Mouse (Mus musculus): ENCODE measurements around the gene Ciao2b. TPM values are rescaled to one million over a fixed set of nuclear protein-coding genes. Genes with fewer than 3 reads are reported as not detected.
A peak's percentile ranks its signal among the peaks of the same experiment; 100 is the strongest.

The Ciao2b gene
- total and polyA plus RNA-seq, 2 experiments from 2014 or later, result 61.9 to 108 TPM

DNA sequence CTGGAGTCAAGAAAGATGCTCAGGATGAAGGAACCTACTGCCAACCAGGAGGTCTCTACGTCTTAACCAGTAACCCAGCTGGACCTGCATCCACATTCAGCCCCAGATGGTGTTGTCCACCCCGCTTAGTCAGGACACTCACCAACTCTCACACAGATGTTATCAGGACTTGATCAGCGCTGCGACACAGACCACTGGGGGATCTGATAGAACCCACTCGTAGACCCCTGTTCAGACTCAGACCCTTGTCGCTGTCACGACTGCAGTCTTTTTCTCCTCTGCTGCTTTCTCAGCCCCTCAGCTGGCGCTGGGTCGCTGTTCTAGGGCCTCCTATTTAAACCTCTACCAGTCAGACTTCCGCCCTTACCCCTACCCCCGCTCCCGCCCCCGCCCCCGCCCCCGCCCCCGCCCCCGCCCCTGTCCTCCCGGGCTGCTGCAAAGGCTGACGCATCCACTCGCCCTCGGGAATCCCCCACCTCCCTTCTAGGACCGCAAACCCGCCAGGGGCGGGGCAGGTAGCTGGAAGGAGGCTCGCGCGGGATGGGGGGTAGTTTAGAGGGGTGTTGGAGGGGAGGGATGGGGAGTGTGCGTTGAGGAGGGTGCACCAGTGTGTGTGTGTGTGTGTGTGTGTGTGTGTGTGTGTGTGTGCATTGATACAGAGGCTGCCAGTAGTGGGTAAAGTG is 10.6 kb downstream of the Ciao2b start, which contains the start of gene Rrad:
TSS of gene Rrad (minus strand) at position 347 of the 683 bp plus-strand sequence.
- 1% methylated on average over 19 of the region's 28 CpGs for WGBS
- Histone ChIP-seq H3K36me3 (ENCODE audit: insufficient read depth) (peaks cover 11% of the 10 kb centered on the region), H3K9me3 (ENCODE audit: low read length) (no peaks in the 10 kb centered on the region), H3K9ac (peak within 1 kb of the TSS; percentile 28), H3K27me3 (ENCODE audit: insufficient read depth, low read length) (peaks cover 6% of the 10 kb centered on the region; the same call in 1 of the 2 replicates), H3K27ac (ENCODE audit: low read depth, low read length) (no peak within 1 kb of the TSS), H3K4me1 (ENCODE audit: insufficient read depth) (peaks cover 8% of the 10 kb centered on the region; the same call in 1 of the 2 replicates), H3K4me2 (ENCODE audit: low read depth) (peak within 1 kb of the TSS; percentile 57), H3K4me3 (ENCODE audit: low read depth, low read length) (peak within 1 kb of the TSS; percentile 32)
- DNase-seq, result peak; percentile 29
- TF ChIP-seq CTCF (IDR thresholded peaks at IDR 0.05; ENCODE audit: low read depth), result no peak
- ATAC-seq, result peak; percentile 34

DNA sequence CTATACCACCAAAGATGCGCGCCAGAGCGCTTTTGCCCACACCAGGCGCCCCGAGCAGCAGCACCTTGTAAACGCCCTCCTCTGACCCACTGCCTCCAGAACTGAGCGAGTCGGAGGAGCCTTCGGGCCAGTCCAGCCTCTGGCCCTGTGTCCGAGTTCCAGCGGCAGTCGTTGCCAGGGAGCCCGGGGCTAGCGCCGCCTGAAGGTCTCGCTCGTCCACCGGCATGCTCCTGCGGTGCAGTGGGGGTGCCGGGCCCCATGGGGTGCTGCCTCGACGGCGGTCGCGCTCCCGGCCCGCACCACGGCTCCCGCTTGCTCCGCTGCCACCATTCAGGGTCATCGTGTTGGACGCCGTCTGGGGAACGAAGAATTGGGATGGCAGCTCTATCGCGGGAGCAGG is 11.2 kb downstream of the Ciao2b start:
- Histone ChIP-seq H3K4me2 (ENCODE audit: low read depth) (peak overlapping the region; percentile 57), H3K4me3 (ENCODE audit: low read depth, low read length) (peak overlapping the region; percentile 32), H3K36me3 (ENCODE audit: insufficient read depth) (peaks cover 8% of the 10 kb centered on the region), H3K9me3 (ENCODE audit: low read length) (no peaks in the 10 kb centered on the region), H3K27me3 (ENCODE audit: insufficient read depth, low read length) (peaks cover 6% of the 10 kb centered on the region; the same call in 1 of the 2 replicates), H3K4me1 (ENCODE audit: insufficient read depth) (peaks cover 8% of the 10 kb centered on the region; the same call in 1 of the 2 replicates), H3K27ac (ENCODE audit: low read depth, low read length) (no peak overlapping the region), H3K9ac (peak overlapping the region; percentile 28; the same call in 1 of the 2 replicates)
- 3% methylated on average over 36 of the region's 36 CpGs for WGBS
- DNase-seq (peak; percentile 6), ATAC-seq (peak; percentile 16; the same call in 1 of the 2 replicates)
- TF ChIP-seq CTCF (IDR thresholded peaks at IDR 0.05; ENCODE audit: low read depth), result no peak; the same call in 1 of the 2 replicates

DNA sequence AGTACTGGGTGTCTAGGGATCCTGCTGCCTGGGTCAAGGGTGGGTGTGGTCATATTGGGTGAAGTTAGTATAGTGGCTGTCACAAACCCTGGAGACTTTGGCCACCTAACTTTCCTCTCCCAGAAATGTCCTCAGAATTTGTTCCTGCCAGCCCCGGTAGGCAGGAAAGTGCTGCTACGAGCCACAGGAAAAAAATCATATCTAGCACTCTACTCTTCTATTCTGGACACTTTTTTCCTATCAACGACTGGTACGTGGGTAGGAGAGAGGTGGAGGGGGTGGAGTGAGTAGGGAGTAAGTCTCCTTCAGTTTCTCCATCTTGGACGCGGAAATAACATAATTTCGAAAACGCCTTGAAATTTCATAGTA is 11.7 kb downstream of the Ciao2b start:
- DNase-seq, result no peak
- Histone ChIP-seq H3K9ac (no peak overlapping the region), H3K27ac (ENCODE audit: low read depth, low read length) (no peak overlapping the region), H3K4me2 (ENCODE audit: low read depth) (peak overlapping the region; percentile 57), H3K4me3 (ENCODE audit: low read depth, low read length) (no peak overlapping the region; the same call in 1 of the 2 replicates), H3K4me1 (ENCODE audit: insufficient read depth) (peaks cover 8% of the 10 kb centered on the region; the same call in 1 of the 2 replicates), H3K27me3 (ENCODE audit: insufficient read depth, low read length) (peaks cover 6% of the 10 kb centered on the region; the same call in 1 of the 2 replicates), H3K9me3 (ENCODE audit: low read length) (no peaks in the 10 kb centered on the region), H3K36me3 (ENCODE audit: insufficient read depth) (peaks cover 4% of the 10 kb centered on the region; the same call in 1 of the 2 replicates)
- no peak for ATAC-seq
- WGBS, result 41% methylated on average over 8 of the region's 8 CpGs
- TF ChIP-seq CTCF (IDR thresholded peaks at IDR 0.05; ENCODE audit: low read depth), result no peak

DNA sequence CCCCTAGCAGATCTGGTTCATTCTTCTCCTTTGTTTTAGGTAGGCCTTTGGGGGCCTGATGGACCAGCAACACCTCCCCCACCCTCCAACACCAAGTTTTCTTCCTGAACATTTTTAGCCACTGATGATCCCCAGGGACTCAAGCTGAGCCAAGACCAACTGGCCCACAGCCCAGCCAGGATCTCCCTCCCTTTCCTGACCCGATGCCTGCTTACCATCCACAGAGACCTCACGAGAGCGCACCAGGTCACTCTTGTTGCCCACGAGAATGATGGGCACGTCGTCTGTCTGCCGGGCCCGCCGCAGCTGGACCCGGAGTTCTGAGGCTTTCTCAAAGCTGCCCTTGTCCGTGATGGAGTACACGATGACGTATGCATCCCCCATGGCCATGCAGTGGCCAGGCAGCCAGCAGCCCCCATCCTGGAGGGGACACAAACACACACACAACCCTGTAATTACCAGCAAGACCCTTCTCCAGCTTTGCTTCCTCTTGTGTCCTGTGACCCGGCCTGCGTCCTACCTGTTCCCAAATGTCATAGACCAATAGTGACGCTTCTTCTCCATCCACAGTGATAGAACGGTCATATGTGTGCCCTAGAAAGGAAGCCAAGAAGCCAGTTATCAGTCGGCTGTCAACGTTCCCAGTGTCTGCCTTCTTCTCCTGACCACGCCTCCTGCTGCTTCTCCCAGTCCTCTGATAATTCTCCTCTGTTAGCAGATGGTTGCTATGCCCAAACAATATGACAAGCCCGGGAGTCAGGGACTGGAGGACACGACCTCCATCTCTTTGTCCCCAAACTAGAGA is 12.3 kb downstream of the Ciao2b start:
- no peak for TF ChIP-seq CTCF (IDR thresholded peaks at IDR 0.05; ENCODE audit: low read depth)
- Histone ChIP-seq H3K9ac (no peak overlapping the region), H3K36me3 (ENCODE audit: insufficient read depth) (no peaks in the 10 kb centered on the region), H3K27ac (ENCODE audit: low read depth, low read length) (no peak overlapping the region), H3K9me3 (ENCODE audit: low read length) (no peaks in the 10 kb centered on the region), H3K4me3 (ENCODE audit: low read depth, low read length) (no peak overlapping the region), H3K4me1 (ENCODE audit: insufficient read depth) (peaks cover 8% of the 10 kb centered on the region; the same call in 1 of the 2 replicates), H3K27me3 (ENCODE audit: insufficient read depth, low read length) (peaks cover 6% of the 10 kb centered on the region; the same call in 1 of the 2 replicates), H3K4me2 (ENCODE audit: low read depth) (no peak overlapping the region)
- DNase-seq (no peak), ATAC-seq (no peak)
- WGBS, result 81% methylated on average over 22 of the region's 22 CpGs

DNA sequence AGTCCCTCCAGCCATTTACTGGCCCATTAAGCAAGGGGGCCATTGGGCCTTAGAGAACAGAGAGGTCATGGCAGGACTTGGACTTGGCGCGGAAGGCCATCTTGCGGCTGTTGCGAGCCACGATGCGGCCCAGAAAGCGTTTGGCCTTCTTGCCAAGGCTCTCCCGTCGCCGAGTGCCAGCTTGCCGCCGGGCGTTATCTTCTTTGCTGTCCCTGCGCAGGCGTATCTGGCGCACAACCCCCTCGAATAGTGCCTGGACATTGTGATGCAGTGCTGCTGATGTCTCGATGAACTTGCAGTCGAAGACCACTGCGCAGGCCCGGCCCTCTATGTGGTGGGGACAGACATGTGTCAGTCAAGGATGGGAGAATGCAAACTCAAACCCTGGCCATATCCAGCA is 13.4 kb downstream of the Ciao2b start:
- DNase-seq, result no peak
- Histone ChIP-seq H3K36me3 (ENCODE audit: insufficient read depth) (no peaks in the 10 kb centered on the region), H3K27ac (ENCODE audit: low read depth, low read length) (no peak overlapping the region), H3K9me3 (ENCODE audit: low read length) (no peaks in the 10 kb centered on the region), H3K4me1 (ENCODE audit: insufficient read depth) (peaks cover 8% of the 10 kb centered on the region; the same call in 1 of the 2 replicates), H3K4me2 (ENCODE audit: low read depth) (no peak overlapping the region), H3K9ac (no peak overlapping the region), H3K27me3 (ENCODE audit: insufficient read depth, low read length) (peaks cover 6% of the 10 kb centered on the region; the same call in 1 of the 2 replicates), H3K4me3 (ENCODE audit: low read depth, low read length) (no peak overlapping the region)
- TF ChIP-seq CTCF (IDR thresholded peaks at IDR 0.05; ENCODE audit: low read depth), result no peak
- no peak for ATAC-seq
- 95% methylated on average over 21 of the region's 21 CpGs for WGBS

DNA sequence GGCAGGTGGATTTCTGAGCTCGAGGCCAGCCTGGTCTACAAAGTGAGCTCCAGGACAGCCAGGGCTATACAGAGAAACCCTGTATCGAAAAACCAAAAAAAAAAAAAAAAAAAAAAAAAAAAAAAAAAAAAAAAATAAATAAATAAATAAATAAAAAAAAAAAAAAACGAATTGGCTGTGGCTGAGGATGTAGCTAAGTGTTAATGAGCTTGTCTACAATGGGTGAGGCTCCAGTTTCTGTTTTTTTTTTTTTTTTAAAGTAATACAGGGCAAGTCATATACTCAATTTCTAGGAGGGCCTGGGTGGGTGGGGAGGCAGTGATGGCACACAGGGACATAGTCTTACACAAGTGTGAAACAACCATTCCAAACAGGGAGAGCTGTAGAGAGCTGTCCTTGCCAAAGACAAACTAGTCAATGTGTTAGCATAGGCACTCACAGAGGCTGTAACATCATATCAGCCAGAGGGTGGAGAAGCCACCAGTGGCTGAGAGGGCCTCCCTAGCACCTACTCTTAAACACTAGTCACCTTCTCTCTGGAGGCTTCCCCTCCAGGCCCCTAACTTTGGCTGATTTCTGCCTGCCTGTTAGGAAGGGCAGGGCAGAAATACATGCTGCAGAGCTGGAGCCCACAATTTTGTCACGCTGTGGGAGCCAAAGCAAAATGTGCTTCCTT is 14.6 kb downstream of the Ciao2b start:
- DNase-seq (no peak), ATAC-seq (no peak)
- no peak overlapping the region for H3K4me3 ChIP-seq (ENCODE audit: low read depth, low read length)
- peaks cover 6% of the 10 kb centered on the region; the same call in 1 of the 2 replicates for H3K27me3 ChIP-seq (ENCODE audit: insufficient read depth, low read length)
- no peak overlapping the region for H3K9ac ChIP-seq
- TF ChIP-seq CTCF (IDR thresholded peaks at IDR 0.05; ENCODE audit: low read depth), result no peak
- WGBS, result 71% methylated on average over 4 of the region's 4 CpGs
- H3K27ac ChIP-seq (ENCODE audit: low read depth, low read length), result no peak overlapping the region
- no peaks in the 10 kb centered on the region for H3K9me3 ChIP-seq (ENCODE audit: low read length)
- H3K4me2 ChIP-seq (ENCODE audit: low read depth), result no peak overlapping the region
- H3K36me3 ChIP-seq (ENCODE audit: insufficient read depth), result no peaks in the 10 kb centered on the region
- H3K4me1 ChIP-seq (ENCODE audit: insufficient read depth), result peaks cover 6% of the 10 kb centered on the region; the same call in 1 of the 2 replicates

Data from forebrain, postnatal 0 days (tissue).